Mouse (Mus musculus): ENCODE measurements at regions not wholly inside any gene's neighbourhood (a gene's known extent, or its start where the extent isn't known, plus 50 kb on each side); places are given as distances from the start of the nearest gene placed in this dataset.
A peak's percentile ranks its signal among the peaks of the same experiment; 100 is the strongest.
"Not testable (repeated sequence)": the region's sequence is repeated elsewhere in the genome, so short reads cannot be mapped to it uniquely, and the experiment has no call there.

DNA sequence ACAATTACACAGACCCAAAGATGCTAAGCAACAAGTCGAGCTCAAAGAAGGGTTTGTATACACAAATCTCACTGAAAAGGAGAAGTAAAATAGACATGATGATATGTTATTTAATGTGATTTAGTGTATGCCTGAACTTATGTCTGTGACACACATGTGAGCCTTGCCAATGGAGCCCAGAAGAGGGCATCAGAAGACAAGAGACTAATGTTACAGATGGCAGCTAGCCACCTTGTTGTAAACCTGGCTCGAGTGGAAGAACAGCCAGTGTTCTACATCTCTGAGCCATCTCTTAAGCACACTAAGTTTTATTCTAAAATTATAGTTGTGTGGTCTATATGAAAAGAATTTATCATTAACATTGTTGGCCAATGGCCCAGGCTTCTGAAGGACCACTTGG lies 943.7 kb upstream of the Prmt6 start:
- no peak for DNase-seq (ENCODE audit: low spot score)

DNA sequence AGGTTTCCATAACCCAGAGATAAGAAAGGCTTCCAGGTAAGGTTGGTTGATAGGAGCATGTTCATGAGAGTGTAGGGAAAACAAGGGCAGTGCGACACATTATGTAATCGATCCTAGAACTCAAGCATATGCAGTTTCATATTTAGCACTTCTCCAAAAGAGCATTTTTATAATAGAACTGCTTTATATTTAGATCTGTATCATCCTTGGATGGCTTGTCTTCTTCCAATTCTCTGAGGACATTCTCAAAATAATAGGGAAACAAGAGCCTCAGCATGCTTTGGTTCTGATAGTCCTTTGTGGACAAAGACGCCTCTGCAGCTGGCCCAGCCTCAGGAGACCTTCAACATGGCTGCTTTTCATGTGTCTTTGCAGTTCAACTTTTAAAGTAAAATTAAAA lies 915.9 kb upstream of the Prmt6 start:
- DNase-seq (ENCODE audit: low spot score): no peak

DNA sequence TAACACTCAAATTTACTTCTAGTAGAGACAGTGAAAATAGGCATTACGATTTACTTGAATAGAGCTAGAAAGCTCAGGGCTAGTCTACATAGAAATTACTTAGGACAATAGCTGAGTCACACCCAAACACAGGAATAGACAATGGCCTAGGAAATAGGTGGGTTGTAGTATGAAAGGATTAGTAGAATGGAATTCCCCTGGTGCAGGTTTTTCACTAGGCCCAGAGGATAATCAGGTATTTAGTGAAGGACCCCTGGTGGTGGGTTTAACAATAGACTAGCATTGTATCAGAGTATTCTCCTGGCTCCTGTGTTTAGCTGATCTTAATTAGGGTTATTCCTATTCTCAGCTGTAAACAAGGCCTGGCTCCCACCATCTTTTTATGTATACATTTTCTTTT lies 890.4 kb upstream of the Prmt6 start:
- DNase-seq (ENCODE audit: low spot score): not testable (repeated sequence)

DNA sequence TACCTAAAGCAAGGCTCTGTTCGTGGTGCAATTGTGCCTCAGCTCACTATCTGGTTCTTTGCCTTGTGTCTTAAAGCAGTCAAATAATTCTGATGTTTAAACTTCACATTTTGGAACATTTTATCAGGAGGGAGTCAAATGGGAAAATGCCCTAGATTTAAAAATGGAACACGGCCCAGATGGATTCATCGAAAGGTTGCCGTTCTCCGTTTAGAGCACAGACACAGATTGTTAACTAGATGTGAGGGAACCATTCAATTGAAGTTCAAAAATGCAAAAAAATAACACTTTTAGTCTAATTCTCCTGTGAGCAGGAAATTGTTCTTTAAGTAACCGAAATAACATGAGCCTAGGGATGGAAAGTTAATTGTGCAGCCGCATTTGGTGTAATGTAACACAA lies 858.2 kb upstream of the Prmt6 start:
- DNase-seq (ENCODE audit: low spot score): no peak

DNA sequence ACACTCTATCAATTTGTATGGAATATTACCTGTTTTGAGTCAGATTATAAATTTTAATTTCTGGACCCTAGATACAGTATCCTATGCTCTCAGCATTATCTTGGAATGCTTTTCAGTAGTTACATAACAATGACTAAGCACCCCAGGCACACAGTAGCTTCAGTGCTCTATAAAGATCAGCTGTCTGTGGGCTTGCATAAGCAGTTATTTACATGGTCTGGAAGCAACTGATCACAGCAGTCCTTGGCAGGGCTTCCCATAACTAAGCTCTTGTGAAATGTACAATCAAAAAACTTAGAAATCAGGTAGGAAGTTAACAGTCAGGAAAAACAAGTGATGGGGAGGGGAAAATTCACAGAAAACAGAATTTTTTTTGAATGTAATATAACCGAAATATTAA lies 851.8 kb upstream of the Prmt6 start:
- no peak for DNase-seq (ENCODE audit: low spot score)

DNA sequence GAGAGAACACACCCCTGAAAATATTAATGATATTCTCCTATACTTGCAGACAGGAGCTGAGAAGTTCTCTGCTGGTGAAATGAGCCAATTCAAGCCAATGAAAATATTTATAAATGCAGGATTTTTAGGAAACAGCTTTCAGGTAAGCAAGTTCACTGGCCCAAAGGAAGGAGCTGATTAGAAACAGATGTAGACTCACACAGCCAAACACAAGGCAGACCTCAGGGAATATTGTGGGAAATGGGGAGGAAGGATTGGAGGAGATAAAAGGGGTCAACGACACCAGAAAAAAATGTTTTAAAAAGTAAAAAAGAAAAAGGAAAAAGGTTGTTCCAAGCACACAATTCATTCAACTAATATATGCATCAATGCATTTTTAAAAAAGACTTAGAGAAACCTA lies 823.5 kb upstream of the Prmt6 start:
- DNase-seq (ENCODE audit: low spot score): peak; percentile 29

DNA sequence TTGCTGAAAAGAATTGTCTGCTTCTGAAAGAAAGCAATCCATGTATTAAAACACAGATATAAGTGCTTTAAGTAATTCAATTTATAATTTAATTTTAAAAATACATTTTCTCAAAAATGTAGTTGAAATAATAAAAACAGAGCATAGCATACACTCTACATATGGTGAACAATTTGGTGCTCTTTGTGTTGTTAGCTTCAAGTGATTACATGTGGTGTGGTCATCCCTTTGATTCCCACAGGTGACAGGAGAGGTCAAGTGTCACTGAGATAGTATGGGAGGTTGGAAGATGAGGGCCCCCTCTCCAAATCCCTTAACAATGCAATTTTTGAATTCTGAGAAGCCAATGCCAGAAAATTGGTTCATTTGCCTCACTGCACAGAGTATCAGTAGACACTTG lies 819.5 kb upstream of the Prmt6 start:
- no peak for DNase-seq (ENCODE audit: low spot score)

DNA sequence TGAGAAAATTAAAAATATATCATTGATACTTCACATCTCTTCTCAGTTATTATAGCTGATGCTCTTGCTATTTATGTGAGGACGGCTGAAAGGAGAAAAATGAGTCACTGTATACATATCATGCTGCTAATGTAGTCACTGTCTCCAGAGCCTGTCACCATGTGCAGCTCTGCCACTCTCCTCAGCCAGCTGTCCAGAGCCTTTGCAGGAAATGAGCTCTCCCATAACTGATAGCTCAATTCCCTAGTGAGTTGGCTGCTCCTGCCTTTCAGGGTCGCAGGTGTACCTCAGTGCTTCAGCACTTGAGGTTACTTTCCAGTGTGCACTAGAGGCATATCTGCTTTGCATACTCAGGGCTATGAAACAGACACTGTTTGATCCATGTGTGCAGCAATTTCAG lies 819.0 kb upstream of the Prmt6 start:
- DNase-seq (ENCODE audit: low spot score): no peak

DNA sequence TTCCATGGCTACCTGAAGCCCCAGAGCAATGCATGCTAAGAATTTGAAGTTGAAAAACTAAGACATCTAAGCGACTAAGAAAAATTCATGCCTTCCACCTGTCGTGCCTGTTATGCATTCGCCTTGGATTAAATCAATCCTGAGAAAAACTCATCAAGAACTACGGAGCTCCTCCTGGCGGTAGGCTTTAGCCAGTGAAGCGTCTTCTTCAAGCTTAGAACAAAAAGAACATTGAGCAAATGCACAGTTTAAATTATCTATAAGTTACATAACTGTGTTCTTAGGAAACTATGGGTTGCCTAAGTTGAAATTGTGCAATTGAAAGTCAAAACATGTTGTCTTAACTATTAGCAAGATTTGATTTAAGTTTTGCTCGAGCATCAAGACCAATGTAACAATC lies 818.4 kb upstream of the Prmt6 start:
- peak; percentile 79 for DNase-seq (ENCODE audit: low spot score)

DNA sequence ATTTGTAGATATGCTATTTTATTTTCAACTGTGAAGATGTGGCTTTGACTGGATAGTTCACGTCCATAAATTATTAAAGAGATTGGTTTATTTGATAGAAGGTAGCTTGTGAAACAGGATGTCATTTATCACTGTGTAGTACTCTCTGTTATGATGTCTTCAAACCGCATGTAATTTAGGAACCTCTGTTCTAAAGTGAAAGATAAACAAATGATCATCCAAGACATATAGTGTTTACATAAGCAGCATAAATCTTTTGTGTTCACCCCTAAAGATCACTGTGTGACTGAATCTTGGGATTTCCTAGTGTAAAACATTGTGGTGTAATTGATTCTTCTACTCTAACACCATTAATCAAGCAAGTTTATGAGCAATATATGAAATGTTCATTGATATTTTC lies 798.8 kb upstream of the Prmt6 start:
- DNase-seq (ENCODE audit: low spot score): no peak
